Mouse (Mus musculus) right cerebral cortex, postnatal 36 days (tissue): Measurements from ENCODE around the gene Hand1.
A peak's percentile ranks its signal among the peaks of the same experiment; 100 is the strongest.
"Not testable (repeated sequence)": the region's sequence is repeated elsewhere in the genome, so short reads cannot be mapped to it uniquely, and the experiment has no call there.

Experiments used
- DNase-seq, 2 experiments: peaks; one replicate each; pipeline ENCODE4 v3.0.0; 2022; ENCODE audit warnings: low spot score in 2 of 2, mixed read lengths in 1 of 2

Gene Hand1

GRCm38 (mm10) chr11:57833296-57833977 lies 819 bp upstream of the Hand1 start:
- no peak for DNase-seq

- no peak for DNase-seq
Observed at GRCm38 (mm10) chr11:57831861-57832260, 757 bp downstream of the Hand1 start.

GRCm38 (mm10) chr11:57831281-57831781 lies 1.3 kb downstream of the Hand1 start:
- DNase-seq, result no peak

GRCm38 (mm10) chr11:57829871-57830775 lies 2.5 kb downstream of the Hand1 start:
- no peak for DNase-seq

- DNase-seq, result no peak
Observed at GRCm38 (mm10) chr11:57828955-57829870, 3.4 kb downstream of the Hand1 start.

- DNase-seq, result no peak
Observed at GRCm38 (mm10) chr11:57827915-57828545, 4.6 kb downstream of the Hand1 start.

GRCm38 (mm10) chr11:57827048-57827914 lies 5.3 kb downstream of the Hand1 start:
- DNase-seq, result no peak

GRCm38 (mm10) chr11:57825234-57825633 lies 7.4 kb downstream of the Hand1 start:
- DNase-seq, result not testable (repeated sequence)

- DNase-seq, result no peak
Observed at GRCm38 (mm10) chr11:57823714-57824113, 8.9 kb downstream of the Hand1 start.

GRCm38 (mm10) chr11:57823159-57823558 lies 9.5 kb downstream of the Hand1 start:
- not testable (repeated sequence) for DNase-seq

GRCm38 (mm10) chr11:57819999-57820581 lies 12.5 kb downstream of the Hand1 start:
- peak; percentile 39 to 49 for DNase-seq

GRCm38 (mm10) chr11:57818189-57818588 lies 14.4 kb downstream of the Hand1 start:
- no peak for DNase-seq

GRCm38 (mm10) chr11:57813641-57814040 lies 19.0 kb downstream of the Hand1 start:
- no peak for DNase-seq

- DNase-seq, result no peak
Observed at GRCm38 (mm10) chr11:57812212-57812611, 20.4 kb downstream of the Hand1 start.

GRCm38 (mm10) chr11:57811006-57811405 lies 21.6 kb downstream of the Hand1 start:
- DNase-seq, result no peak

- DNase-seq, result no peak
Observed at GRCm38 (mm10) chr11:57809732-57810098, 22.9 kb downstream of the Hand1 start.

- DNase-seq, result no peak
Observed at GRCm38 (mm10) chr11:57809017-57809731, 23.4 kb downstream of the Hand1 start.

- DNase-seq, result no peak
Observed at GRCm38 (mm10) chr11:57805047-57805446, 27.6 kb downstream of the Hand1 start.

GRCm38 (mm10) chr11:57802511-57802870 lies 30.1 kb downstream of the Hand1 start:
- DNase-seq, result no peak
